Mouse (Mus musculus): ENCODE measurements around the gene Ccdc40.
A peak's percentile ranks its signal among the peaks of the same experiment; 100 is the strongest.

The Ccdc40 gene

DNA sequence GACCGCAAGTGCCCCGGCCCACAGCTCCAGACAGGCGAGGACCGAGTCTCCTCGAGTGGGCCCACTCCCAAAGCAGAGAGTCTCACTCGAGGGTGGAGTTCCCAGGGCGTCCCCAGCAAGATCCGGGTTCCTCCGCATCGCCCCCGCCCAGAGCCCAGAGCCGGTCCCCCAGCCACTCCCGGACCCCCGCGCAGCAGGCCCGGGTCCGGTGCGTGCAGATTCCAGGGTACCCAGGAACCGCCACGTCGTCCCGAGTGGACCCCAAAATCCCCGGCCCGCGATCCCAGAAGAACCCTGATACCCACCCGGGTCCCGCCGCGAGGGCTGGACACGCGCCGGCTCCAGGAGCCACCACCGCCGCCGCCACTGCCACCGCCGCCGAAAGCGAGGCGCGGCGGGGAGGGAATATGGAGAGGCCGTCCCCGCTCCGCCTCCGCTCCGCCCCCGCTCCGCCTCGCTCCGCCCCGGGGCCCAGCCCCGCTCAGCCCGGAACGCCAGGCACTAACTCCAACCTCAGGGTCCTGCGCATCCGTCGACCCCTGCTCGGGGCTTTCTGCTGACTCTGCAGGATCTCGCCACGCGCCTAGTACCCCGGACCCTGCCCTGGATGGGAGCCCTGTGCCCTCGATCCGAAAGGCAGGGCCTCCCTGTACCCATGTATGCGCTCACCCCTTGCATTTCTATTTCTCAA is at the start of gene Ccdc40, which contains the start of gene Tbc1d16:
Gene Ccdc40, plus strand, starts transcription at position 482 of the 691 bp plus-strand sequence.
Gene Tbc1d16, minus strand, starts transcription at position 409 of the 691 bp plus-strand sequence.
- DNase-seq = peak; percentile 63

DNA sequence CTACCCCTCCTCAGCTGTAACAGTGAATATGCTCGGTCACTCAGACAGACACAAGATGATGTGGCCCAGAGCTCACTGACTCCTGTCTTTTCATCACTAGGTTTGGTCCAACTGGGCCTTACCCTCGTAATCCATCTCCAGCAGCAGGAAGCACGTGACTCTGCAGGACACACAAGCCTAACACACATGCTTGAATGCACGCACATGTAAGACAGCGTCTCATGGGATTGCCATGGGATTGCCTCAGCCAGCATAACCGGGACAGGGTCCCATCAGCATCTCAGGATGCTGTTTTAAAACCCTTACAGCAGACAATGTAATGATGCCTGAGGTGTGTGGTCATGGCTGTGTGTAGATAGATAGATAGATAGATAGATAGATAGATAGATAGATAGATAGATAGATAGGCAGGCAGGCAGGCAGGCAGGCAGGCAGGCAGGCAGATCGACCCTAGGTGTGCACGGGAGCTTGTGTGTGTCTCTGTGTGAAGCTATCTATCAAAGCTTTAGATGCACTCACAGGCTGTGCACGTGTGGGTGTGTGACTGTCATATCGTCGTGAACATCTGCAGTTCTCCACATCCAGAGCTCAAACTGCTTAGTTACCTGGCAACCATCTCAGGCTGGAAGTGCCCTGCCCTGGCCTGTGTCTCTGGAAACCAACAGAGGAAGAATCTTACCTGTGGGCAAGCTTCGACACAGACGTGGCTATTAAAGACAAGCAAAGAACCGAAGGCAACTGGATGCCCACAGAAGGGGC is 47.4 kb upstream of the Ccdc40 start:
- peak; percentile 17 for DNase-seq

DNA sequence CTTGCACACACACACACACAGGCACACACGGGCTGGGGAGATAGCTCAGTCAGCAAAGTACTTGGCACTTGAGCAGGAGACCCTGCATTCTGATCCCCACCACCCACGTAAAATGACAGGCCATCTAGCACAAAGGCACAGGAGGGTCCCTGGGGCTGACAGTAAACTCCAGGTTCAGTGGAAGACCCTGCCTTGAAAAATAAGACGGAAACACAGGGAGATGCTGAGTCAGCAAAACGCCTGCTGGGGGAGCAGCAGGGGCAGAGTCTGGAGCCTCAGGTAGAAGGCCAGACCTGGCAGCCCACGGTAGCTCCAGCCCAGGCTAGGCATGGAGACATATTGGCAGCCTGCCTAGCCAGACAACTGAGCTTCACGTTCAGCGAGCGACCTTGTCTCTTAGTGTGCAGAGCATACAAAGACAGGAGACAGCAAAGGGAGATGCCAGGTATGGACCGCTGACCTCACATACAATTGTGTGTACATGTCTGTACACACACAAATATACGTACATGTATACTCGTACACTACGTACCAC is 46.4 kb upstream of the Ccdc40 start:
- no peak for DNase-seq

DNA sequence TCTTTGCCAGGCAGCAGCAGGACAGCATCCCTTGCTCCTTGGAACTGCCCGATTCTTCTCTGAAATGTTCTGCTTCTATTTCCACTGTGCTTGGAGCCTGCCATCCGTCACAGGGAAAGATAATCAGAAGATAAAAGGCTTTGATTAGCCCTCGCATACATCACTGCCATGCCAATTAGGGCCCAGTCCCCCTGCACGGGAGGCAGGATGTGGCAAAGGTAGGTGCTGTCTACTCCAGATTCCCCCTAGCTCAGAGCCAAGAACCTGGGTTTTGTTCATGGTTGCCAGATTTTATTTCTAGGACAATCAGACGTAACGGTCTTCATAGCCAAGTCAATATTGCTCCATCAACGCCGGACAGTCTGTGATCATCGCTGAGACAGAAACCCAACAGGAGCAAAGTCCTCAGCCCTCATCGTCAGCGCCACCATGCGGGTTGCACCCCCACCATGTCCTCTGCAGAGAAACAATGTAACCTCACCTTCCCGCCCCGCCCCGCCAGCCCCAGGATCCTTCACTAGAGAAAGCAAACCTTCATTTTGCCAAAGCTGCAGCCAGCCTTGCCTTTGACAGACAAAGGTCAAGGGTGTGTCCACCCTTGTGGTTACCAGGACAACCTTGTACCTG is 44.6 kb upstream of the Ccdc40 start:
- no peak for DNase-seq

DNA sequence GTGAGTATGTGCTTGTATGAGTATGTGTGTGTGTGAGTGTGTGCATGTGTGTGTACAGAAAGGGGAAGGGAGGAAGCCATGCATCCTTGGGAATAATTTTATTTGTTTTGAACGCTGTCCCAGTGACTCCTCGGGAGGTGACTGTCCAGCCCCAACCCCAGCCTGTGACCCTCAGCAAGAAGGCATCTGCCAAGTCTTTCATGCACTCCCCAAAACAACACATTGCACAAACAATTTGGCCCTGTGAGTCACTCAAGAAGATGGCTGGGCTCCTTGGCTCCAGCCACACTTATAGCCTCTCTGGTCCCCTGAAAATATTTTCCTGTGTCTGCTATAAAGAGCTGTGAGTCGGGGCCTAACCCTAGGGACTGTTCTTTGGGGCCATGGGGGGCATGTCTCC is 42.0 kb upstream of the Ccdc40 start:
- no peak for DNase-seq

DNA sequence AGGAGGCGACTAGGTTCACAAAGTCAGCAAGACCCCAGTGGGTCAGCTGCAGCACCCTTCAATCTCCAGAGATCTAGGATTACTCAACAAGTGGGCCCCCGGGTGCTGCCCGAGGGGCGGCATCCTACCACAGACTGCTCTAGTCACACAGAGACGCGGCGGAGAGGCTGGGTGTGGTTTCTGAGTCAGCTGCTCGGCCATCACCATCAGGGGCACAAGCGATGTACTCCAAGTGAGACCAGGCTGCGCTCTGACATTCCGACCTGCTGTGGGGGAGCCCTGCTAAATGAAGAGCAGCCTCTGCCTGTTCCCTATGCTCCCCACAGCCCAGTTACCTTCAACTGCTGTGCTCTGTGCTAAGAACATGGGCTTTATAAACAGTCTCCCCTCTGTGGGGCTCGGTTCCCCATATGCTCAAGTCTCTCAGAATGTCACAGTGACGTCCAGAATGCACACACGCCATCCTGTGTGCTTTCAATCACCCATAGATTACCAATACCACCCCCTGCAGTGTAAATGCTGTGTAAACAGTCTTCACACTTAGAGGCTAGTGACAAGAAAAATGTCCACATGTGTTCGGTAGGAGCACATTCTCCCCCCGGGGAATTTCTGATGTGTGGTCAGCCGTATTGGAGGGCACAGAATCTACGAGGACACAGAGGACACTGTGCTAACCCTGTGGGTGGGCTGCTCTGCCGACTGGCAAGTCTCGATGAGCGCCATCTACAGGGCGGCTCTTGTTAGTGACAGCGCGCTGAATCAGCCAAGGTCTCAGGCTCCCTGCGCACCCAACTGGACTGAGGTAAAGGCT is 41.2 kb upstream of the Ccdc40 start:
- DNase-seq = peak; percentile 49

DNA sequence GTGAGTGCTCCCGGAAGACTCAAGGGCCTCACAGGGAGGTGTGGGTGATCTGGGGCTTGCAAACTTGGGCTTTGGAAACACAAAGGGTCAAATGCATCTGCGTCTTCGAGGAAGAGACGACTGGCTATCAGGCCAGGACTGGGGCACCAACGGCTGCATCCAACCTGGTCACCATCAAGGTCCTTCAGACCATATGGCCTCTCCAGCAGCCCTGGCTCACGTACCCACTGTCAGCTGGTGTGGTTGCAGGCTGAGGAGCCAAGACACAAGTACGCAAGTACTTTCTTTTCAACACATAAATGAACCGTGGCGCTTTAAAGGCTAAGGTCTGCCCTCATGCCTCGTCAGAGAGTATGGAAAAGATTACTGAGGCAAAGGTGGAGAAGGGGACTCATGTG is 40.6 kb upstream of the Ccdc40 start:
- no peak for DNase-seq

DNA sequence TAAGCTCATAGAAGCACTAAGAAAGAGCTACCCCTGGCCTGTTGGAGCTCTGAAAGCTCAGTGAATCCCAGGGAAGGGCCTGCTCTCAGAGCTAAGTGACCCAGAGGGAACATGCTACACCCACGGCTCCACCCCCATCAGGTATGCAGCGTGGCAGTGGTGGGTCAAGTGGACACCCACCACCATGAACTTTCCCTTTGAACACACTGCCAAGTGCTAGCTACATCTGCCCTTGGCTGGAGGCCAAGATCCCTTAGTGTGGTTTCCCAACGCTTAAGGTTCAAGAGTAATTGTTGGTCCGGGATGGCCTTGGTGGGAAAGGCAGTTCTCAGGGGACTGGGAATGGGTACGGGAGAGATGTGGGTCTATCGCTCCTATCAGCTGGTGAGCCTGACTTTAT is 40.0 kb upstream of the Ccdc40 start:
- no peak for DNase-seq

DNA sequence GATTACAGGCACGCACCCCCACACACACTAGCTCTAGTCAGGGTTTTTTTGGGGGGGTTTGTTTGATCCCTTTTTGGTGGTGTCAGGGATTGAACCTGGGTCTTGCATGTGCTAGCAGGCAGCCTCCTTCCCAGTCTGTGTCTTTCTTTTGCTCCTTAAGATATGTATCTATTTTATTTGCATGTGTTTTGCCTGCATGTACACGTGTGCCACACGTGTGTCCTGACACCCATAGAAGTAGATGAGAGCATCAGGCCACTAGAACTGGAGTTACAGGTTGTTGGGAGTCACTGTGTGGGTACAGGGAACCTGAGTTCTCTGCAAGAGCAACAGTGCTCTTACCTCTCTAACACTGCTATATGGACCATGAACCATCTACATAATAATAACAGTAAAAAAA is 39.1 kb upstream of the Ccdc40 start:
- no peak for DNase-seq

DNA sequence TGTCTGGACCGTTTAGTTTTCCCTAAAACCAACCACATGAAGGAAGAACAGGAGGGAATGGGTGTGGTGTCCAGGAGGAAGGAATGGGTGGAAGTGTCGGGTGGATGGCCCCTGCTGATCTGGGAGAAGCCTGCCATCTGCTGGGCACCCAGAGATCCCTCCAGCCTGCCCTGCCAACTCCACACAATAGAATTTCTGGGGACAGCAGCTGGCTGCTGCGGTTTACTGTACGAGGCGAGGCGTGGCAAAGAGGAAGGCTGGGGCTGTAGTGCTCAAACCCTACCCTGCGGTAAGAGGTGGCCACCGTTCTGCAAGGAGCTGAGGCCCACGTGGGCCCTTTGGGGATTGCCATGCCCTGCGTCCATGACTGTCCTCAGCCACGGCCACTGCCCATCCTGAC is 37.9 kb upstream of the Ccdc40 start:
- DNase-seq = peak; percentile 60

DNA sequence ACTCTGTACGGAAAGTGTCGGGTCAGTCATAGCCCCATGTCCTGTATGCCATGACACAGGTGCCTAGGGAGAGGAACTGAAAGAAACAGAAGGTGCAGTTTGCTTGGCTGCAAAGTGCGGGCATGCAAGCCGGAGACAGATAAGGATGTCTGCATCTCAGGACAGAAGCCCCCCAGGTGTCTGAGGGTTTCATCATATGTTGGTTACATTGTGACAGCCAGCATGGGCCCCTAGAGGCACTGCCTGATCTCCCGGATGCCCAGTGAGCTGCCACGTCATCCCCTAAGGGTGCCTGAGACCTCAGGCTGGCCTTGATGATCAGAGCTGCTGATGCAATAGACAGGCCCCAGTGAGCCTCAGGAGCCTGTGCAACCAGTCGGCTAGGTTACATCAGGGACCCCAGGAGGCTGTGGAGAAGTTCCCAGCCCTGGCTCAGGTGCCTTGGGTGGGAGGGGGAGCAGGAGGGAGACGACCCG is 36.7 kb upstream of the Ccdc40 start:
- DNase-seq = no peak

DNA sequence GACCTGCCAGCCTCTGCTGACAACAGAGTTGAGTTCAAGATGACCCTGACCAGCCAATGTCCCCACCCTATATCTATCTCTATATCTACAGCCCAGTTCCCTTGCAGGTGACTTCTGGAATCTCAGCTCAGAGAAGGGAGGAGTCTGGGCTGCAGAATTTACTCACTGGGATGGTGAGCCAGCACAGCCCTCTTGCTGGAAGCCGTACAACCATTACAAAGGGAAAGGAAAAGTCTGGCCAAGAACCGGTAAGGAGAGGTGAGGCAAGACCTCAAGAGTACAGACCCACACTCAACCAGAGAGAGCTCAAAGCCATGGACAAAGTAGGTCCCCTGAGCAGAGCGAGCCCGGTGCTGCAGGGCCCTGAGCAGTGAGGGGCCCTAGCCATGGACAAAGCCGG is 36.2 kb upstream of the Ccdc40 start:
- DNase-seq = no peak

DNA sequence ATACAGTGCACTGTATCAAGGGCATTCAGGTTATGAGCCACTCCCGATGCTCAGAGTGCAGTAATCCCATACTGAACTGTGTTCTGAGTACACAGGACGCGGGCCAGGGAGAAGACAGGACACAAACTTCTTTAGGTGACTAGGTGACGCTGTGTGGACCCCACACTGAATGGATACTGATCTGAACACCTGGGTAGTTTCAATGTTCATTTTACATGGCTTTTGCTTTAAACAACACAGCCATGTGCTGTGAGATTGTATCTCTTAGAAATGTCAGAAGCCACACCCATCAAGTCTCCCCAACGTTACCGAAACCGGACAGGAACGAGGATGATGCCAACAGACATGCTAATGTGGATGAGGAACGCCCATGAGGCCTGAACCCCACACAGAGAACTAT is 35.8 kb upstream of the Ccdc40 start:
- DNase-seq = no peak

DNA sequence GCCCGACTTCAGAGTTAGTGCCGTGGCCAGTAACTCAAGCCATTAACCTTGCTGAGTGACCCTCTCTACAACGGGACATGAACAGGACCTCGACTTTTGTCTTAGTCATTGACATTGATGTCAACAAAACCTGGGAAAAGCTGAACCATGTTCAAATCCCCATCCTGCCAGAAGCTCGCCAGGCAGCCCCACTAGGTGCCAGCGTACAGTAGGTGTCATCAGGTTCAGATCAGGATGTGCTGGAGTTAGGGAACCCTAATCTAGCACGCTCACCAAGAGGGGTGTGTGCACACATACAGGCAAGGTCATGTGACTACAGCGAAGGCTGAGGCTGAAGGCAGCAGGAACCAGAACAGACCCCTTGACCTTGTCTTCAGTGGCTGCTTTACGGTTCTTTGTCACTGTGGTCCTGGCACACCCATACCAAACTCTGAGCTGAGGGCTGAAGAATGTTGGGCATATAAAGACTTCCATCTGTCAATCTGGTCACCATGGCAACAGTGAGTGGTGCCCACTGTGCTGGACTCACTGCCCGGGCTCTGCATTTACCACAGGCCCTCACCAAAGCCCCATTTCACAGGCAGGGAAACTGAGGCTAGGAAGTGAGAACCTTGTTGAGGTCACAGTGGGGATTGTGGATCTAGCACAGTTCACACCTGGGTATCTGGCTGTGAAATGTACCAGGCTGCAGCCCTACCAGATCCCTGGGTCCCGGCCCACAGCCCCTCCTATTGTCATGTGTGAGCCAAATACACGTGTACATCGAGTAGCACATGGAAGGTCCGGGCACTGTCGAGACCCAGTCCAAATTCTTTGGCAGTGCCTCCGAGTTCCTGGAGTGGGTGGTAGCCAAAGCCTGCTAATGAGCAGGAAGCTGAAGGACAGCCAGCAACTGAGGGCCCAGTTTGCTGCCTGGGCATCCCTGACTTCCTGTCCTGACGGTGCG is 30.5 kb upstream of the Ccdc40 start:
- no peak for DNase-seq

DNA sequence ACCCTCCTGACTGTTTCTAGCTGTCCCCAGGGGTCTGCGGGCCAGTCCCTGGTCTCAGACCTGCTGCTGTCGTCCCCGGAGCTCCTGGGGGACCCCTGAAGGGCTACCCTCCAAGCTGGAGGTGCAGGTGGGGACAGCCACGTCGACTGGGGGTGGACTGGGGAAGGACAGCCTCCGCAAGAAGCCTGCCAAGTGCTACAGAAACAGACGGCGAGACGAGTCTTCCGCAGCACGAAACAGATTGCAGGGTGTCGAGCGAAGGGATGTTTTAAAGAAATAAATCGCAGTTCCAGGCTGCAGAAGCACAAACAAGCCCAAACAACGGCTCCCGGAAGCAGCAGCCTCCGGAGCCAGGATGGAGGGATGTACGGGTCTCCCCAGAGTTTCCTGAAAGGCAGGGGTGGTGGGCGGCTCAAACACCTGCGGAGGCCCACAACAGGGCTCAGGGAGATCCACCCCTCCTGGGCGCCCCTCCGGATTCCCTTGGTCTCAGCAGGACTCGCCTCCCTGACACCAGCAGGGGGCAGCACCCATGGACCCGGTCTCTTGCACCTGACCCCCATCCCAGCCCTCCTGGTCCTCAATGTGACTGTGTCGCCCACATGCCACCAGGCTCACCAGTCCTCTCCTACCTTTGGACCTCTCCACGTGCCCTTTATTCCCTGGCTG is 29.7 kb upstream of the Ccdc40 start:
- DNase-seq = peak; percentile 84

DNA sequence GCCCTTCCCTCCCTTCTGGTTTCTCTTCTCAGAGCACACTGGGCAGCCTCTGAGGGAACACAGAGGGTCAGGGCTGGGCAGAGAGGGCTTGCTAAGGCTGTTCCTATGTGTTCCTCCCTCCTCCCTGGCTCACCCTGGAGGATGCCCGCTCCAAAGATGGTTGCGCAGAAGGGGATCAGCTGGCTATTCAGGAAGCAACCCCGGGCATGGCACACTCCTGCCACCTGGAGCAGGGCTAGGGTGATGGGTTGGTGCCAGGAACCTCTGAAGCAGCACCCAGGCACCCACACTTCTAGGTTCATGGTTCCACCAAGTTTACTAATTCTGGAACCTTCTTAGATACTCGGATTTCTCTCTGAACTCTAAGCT is 29.2 kb upstream of the Ccdc40 start:
- DNase-seq = no peak

DNA sequence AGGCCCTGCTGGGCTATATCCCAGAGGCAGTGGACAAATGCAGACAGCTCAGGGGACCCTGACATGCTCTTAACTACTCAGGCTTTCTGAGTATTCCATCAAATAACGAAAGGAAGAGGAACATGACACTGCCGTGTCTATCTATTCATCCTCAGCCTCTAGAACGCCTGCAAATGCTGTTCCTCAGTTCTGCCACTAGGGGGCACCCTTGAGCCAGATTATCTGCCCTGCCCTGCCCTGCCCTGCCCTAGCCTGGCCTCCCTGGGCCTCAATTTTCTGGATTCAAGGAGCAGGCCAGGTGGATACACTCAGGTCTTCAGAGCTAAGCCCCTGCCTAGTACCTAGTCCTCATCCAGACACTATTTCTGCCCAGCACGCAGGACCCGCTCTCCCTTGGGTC is 24.9 kb upstream of the Ccdc40 start:
- DNase-seq = no peak

DNA sequence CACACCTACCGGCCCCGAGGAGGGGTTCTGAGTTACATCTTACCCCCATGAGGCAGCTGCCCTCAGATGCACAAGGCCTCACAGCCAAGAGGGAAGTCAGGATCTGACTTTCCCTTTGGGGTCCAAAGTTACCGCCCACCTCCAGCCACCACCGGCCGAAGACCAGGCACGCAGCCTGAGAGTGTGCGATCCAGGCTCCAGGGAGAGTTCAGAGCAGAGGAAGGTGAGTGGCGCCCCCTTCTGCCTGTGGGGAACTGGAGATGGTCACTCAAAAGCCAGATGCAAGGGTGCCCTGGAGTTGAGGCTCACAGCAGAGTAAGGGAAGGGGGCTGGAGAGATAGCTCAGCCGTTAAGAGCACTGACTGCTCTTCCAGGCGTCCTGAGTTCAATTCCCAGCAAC is 22.6 kb upstream of the Ccdc40 start:
- DNase-seq = no peak

DNA sequence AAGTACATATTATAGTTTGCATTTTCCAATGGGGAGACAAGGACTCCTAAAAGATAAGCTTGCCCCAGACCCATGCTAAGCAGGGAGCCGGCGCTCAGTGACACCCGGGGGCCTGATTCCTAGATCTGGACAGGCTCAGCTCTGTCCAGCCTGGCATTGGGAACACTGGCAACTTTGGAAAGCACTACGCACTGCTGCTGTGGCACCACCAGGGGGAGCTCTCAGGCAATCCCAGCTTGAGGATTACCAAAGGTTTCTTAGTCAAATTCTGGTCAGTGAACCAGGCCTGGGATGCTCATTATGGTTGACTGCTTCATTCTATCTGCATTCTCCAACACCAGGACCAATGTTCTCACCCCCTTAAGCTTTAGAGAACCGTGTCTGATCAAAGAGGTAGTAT is 21.8 kb upstream of the Ccdc40 start:
- DNase-seq = peak; percentile 46

DNA sequence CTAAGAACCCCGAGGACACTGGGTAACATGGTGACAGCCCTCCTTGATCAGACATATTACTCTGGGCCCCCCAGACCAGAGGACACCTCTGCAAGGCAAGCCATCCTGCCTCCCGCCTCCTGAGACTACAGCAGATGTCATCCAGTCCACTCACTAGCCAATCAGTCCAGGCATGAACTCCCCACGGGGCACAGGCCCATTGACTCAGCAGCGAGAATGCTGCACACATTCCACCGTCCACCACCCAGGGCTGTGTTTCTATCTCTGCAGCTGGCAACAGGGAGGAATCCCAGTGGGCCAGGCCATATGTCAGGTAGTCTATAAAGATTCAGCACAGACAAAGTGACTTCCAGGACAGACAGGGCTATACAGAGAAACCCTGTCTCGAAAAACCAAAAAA is 20.4 kb upstream of the Ccdc40 start:
- no peak for DNase-seq

DNA sequence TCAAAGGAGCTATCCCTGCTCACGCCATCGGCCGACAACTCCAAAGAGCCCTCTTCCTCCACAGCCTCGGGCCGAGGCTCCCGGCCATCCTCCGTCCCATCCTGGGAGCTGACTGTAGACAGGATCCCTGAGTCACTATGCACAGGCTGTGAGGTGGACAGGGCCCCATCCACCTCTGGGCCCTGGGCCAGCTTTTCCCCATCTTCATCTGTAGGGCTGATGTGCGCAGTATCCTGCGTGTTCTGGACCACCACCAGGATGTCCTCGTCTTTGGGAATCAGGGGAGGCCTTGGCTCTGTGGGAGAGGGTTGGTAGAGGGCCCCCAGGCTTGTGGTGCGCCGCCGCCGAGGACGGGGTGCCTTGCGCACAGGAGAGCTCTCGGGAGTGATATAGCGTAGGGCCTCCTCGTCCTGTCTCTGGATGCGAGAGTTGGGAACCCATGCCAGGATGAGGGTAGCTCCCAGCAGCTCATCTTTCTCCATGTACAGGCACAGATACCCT is 19.5 kb upstream of the Ccdc40 start:
- DNase-seq = no peak
